Mouse (Mus musculus) splenic B cell, adult 2 months (primary cell): ENCODE data around the gene Cd300a.
A peak's percentile ranks its signal among the peaks of the same experiment; 100 is the strongest.
"Not testable (repeated sequence)": the region's sequence is repeated elsewhere in the genome, so short reads cannot be mapped to it uniquely, and the experiment has no call there.

Source experiments
- DNase-seq: peaks from one replicate; pipeline ENCODE4 v3.0.0-alpha.2; 2011; ENCODE audit warnings: low read depth, low spot score
- H3K27me3 ChIP-seq: 2 replicates; pipeline ENCODE4 v1.6.1; 2012; ENCODE audit warnings: mild to moderate bottlenecking, low read length, moderate library complexity, mixed read lengths; ENCODE audit not compliant: control insufficient read depth, poor library complexity, insufficient read depth, severe bottlenecking
- H3K36me3 ChIP-seq: 2 replicates; pipeline ENCODE4 v1.6.1; 2012; ENCODE audit warnings: mild to moderate bottlenecking, low read length, moderate library complexity, mixed read lengths; ENCODE audit not compliant: control insufficient read depth, poor library complexity, insufficient read depth, severe bottlenecking

Cd300a gene

GRCm38 (mm10) chr11:114909538-114909937 is 19.7 kb downstream of the Cd300a start:
- H3K27me3 ChIP-seq, H3K36me3 ChIP-seq: not testable (repeated sequence)
- DNase-seq: peak; percentile 30

GRCm38 (mm10) chr11:114912847-114913246 is 23.0 kb downstream of the Cd300a start:
- H3K27me3 ChIP-seq: no peaks in the 10 kb centered on the region
- H3K36me3 ChIP-seq: no peaks in the 10 kb centered on the region
- DNase-seq: peak; percentile 79

GRCm38 (mm10) chr11:114914978-114915377 is 25.1 kb downstream of the Cd300a start:
- no peak for DNase-seq
- no peaks in the 10 kb centered on the region for H3K36me3 ChIP-seq
- H3K27me3 ChIP-seq: no peaks in the 10 kb centered on the region

- DNase-seq: no peak
- Histone ChIP-seq H3K27me3 (no peaks in the 10 kb centered on the region), H3K36me3 (no peaks in the 10 kb centered on the region)
Observed at GRCm38 (mm10) chr11:114917120-114917519, 27.3 kb downstream of the Cd300a start.

- Histone ChIP-seq H3K36me3 (no peaks in the 10 kb centered on the region), H3K27me3 (no peaks in the 10 kb centered on the region)
- DNase-seq: peak; percentile 24
Observed at GRCm38 (mm10) chr11:114922439-114922838, 32.6 kb downstream of the Cd300a start.

GRCm38 (mm10) chr11:114923961-114924360 is 34.1 kb downstream of the Cd300a start:
- Histone ChIP-seq H3K27me3 (no peaks in the 10 kb centered on the region), H3K36me3 (no peaks in the 10 kb centered on the region)
- peak; percentile 77 for DNase-seq

- Histone ChIP-seq H3K36me3 (no peaks in the 10 kb centered on the region), H3K27me3 (no peaks in the 10 kb centered on the region)
- no peak for DNase-seq
Observed at GRCm38 (mm10) chr11:114929581-114929980, 39.7 kb downstream of the Cd300a start.

- Histone ChIP-seq H3K36me3 (no peaks in the 10 kb centered on the region), H3K27me3 (no peaks in the 10 kb centered on the region)
- DNase-seq: no peak
Observed at GRCm38 (mm10) chr11:114931041-114931440, 41.2 kb downstream of the Cd300a start.

GRCm38 (mm10) chr11:114933591-114933990 is 43.8 kb downstream of the Cd300a start:
- DNase-seq: no peak
- Histone ChIP-seq H3K27me3 (no peaks in the 10 kb centered on the region), H3K36me3 (no peaks in the 10 kb centered on the region)

GRCm38 (mm10) chr11:114934144-114934543 is 44.3 kb downstream of the Cd300a start, which contains the start of gene Cd300lb:
Gene Cd300lb, minus strand, starts transcription at chr11:114934386.
- no peaks in the 10 kb centered on the region; the same call in 1 of the 2 replicates for H3K27me3 ChIP-seq
- no peak for DNase-seq
- H3K36me3 ChIP-seq: no peaks in the 10 kb centered on the region
